Mouse (Mus musculus) megakaryocyte-erythroid progenitor cell, adult 5-6 weeks (primary cell): ENCODE measurements around the gene Wdr34. TPM values are rescaled to one million over a fixed set of nuclear protein-coding genes. Genes with fewer than 3 reads are reported as not detected.
"Not testable (repeated sequence)": the region's sequence is repeated elsewhere in the genome, so short reads cannot be mapped to it uniquely, and the experiment has no call there.

ENCODE experiments used
- ATAC-seq: replicated peaks from 2 replicates; pipeline ENCODE4 v1.8.0; 2016; ENCODE audit warnings: mild to moderate bottlenecking, inconsistent platforms; ENCODE audit not compliant: severe bottlenecking, poor library complexity, low FRiP score, low TSS enrichment
- total RNA-seq, 2 experiments: library from RNA; stranded (forward) in 1 of 2; stranded (reverse) in 1 of 2; fragments of 200-1000, 215-1000 nt in 1 of 2; fragments of >200 nt in 1 of 2; fragmentation: Nextera tagmentation in 1 of 2; gene quantifications; 2 replicates each; pipeline ENCODE4 v1.2.3; 2014 to 2017

Gene Wdr34
- total RNA-seq, 2 experiments from 2014 or later = 14.7 to 31.6 TPM

GRCm38 (mm10) chr2:30067031-30067888, 18.6 kb upstream of the Wdr34 start:
- ATAC-seq = no peak

DNA sequence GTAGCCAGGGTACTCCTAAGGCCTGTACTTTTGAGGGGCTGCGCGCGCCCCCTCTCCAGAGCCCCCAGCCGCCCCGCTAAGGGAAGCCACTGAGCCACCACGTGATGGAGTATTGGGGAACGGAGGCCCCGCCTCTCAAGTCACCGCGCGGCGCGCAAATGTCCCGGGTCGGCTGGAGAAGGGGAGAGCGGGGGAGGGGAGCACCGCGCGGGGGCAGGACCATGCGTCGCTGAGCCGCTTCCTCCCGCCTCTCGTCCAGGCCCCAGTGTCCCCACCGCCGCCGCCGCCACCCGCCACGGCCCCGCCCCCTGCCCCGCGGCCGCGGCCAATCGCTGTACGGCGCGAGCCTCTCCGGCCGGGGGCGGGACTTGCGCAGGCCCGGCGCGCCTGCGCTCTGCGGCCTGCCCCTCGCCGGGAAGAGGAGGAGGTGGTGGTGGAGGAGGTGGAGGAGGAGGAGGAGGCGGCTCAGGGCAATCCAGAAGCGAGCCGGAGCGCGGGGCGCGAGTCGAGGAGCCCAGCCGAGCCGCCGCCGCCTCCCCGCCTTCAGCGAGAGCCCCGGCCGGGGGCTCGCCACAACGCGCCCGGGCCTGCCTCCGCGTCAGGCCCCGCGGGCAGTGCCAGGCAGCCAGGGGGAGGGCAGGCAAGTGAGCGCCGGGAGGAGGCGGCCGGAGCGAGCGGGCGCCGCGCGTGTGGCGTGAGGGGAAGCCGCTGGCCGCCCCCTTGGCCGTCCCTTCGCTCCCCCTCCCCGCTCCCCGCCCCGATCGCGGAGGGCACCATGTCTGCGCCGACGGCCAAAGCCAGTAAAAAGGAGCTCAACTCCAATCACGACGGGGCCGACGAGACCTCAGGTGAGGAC, 17.6 kb upstream of the Wdr34 start:
- peak; percentile 76 for ATAC-seq

GRCm38 (mm10) chr2:30064298-30064697, 15.6 kb upstream of the Wdr34 start:
- no peak for ATAC-seq

DNA sequence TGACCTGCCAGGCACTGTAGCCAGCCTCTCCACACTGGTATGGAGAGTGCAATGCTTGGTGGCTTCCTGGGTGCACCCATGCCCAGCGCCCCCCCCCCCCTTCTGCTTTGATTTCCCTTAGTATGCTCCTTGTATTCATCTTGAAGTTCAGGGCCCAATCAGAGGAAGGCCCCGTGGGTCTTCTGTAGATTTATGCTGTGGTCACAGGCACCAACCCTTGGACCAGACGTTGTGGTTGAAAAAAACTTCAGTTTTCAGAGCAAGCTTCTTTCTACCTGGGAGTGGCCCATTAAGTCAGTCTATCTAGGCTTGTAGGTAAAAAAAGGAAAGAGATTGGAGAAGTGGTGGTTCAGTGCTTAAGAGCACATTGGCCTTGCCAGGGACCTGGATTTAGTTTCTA, 15.1 kb upstream of the Wdr34 start:
- no peak for ATAC-seq

GRCm38 (mm10) chr2:30063235-30063634, 14.6 kb upstream of the Wdr34 start:
- no peak for ATAC-seq

- ATAC-seq = peak; percentile 65
Observed at GRCm38 (mm10) chr2:30062249-30063093, 13.8 kb upstream of the Wdr34 start.

DNA sequence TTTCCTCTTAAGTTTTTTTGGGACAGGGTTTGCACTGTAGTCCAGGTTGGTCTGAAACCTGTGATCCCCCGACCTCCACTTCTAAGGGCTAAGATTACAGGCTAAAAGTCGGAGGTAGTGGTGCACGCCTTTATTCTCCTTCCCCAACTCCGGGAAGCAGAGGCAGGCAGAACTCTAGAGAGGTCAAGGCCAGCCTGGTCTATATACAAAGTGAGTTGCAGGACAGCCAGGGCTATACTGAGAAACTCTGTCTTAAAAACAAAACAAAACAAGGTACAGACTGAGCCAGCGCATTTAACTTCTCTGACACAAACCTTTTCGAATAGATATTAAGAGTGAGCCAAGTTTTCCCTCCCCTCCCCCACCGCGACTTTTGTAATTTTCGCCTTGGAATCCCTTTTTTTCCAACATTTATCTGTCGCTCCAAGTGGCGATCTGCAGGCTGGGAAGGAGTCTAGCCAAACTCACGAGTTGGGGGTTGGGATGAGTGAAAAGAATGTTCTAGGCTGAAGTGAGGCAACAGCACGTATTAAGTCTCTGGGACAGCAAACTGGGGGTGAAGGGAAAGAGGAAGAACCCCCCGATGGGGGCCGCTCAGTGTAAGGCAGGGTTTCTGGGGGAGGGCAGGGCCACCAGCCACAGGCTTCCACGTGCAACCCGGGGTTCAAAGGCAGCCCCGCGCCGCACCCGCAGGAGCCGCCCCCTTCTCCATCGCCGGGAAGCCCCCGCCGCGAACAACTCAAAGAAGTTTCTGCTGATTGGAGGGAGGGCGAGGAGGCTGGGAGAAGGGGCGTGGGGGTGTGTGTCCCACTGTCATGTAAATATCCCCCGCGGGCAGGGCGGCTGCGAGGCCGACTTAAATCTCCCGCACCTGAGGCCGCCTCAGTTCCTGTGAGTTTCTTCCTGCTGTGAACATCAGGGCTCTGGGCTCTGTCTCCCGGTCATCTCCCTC, 12.8 kb upstream of the Wdr34 start:
- ATAC-seq = 0 out of 2 replicates have a peak, but pooled peaks have one; percentile 9

- no peak for ATAC-seq
Observed at GRCm38 (mm10) chr2:30058418-30058817, 9.7 kb upstream of the Wdr34 start.

DNA sequence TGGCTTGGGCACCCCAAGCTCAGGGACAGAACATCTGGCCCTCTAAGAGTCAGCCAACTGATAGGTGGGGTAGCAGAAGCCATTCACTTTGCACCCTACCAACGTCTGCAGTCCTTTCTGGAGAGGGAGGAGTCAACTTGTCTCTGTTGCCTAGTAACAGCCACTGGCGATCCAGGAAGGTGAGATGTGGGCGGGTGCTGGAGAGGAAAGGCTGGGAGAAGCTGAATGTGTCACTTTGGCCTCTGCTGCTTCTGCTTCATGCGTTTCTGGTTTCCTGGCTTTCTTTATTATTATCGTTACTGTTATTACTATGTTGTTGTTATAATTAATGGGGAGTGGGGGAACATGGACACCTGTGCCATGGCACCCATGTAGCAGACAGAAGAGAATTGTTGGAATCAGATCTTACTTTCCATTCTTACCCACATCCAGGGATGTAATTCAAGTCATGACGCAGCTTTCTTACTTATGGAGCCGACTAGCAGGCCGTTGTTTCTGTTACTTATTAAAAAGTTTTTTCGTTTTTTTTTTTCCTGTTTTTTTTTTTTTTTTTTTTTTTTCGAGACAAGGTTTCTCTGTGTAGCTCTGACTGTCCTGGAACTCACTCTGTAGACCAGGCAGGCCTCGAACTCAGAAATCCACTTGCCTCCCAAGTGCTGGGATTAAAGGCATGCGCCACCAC, 8.7 kb upstream of the Wdr34 start, which contains the start of gene Set:
Set (plus strand) TSS at position 156 of the 682 bp plus-strand sequence.
- peak; percentile 71 for ATAC-seq

DNA sequence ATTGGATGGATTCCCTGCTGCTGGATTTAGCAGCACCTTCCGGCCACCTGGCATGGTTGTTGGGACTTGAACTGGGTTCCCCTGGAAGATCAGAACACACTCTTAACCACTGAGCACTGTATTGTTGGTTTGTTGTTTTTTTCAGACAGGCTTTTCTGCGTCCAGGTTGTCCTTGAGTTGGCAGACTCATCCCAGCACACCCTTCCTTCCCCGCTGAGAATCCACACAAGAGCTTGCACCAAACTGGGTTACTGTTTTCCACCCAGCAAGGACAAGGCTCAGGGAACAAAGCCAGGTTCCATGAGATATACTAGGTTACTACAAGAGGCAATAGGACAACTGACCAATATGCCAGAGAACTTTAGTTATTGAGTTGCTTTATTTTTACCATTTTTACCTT, 8.1 kb upstream of the Wdr34 start:
- no peak for ATAC-seq

- not testable (repeated sequence) for ATAC-seq
Observed at GRCm38 (mm10) chr2:30055310-30055709, 6.6 kb upstream of the Wdr34 start.

DNA sequence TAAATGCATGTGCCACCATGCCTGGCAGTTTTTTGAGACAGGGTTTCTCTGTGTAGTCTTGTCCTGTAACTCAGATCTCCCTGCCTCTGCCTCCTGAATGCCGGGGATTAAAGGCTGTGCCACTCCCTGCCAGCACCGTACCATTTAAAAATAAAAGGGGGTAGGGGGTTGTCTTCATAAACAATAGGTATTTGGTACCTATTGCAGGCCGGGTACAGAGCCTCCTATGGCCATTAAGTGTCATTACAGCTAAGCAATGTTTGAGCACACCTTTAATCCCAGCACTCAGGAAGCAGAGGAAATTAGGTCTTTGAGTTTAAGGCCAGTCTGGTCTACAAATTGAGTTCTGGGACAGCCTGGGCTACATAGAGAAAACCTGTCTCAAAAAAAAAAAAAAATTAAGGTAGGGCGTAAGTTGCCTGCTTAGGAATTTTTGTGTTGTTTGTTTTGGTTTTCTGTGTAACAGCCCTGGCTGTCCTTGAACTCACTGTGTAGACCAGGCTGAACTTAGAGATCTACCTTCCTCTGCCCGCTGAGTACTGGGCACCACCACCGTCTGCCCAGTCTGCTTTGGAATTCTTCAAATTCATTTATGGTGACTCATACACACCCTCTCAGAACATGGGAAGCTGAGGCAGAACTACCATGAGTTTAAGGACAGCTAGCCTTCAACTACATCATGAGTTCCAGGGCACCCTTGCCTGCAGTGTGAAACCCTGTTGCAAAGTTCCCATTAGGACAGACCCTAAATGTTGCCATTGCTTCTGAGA, 3.5 kb upstream of the Wdr34 start:
- ATAC-seq = 0 out of 2 replicates have a peak, but pooled peaks have one; percentile 32

GRCm38 (mm10) chr2:30049831-30050230, 1.1 kb upstream of the Wdr34 start:
- ATAC-seq = no peak

- no peak for ATAC-seq
Observed at GRCm38 (mm10) chr2:30048101-30048501, 580 bp downstream of the Wdr34 start.

DNA sequence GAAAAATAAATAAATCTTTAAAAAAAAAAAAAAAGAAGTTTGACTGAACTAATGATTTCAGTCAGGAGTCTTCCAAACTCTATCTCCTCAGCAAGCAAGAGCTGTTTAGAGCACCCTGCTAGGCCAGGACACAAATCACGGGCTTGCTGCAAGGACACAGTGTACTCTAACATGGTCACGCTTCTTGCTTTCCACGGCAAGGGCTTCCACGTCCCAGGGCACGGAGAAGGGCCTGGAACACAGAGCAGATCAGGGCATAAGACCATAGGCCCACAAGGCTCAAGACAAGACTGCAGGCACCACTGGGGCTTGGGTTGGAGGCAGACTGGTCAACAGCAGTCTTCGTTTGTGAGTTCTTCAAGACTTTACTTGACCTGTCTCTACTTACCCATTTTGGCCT, 1.6 kb downstream of the Wdr34 start:
- ATAC-seq = no peak

DNA sequence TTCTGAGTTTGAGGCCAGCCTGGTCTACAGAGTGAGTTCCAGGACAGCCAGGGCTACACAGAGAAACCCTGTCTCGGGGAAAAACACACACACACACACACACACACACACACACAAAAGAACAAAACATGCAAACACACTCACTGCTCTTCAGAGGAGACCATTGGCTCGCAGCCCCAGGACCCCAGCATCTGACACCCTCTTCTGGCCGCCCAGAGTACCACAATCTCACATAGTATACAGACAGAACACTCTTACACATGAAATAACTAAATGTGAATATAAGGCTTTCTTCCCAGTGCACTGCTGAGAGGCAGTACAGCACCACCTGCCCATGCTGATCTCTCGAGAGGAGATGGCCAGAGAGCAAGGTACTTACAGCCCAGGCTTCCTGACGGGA, 4.1 kb downstream of the Wdr34 start:
- no peak for ATAC-seq

- peak; percentile 49 for ATAC-seq
Observed at GRCm38 (mm10) chr2:30042445-30042844, 6.2 kb downstream of the Wdr34 start.
